Mouse (Mus musculus) macrophage (primary cell): ENCODE measurements around the gene Sh3d21. TPM values are rescaled to one million over a fixed set of nuclear protein-coding genes. Genes with fewer than 3 reads are reported as not detected.

Source experiments
- H3K27ac ChIP-seq: fragments of 350-480 bp; formaldehyde crosslinking; 2 replicates; pipeline ENCODE4 v1.9.0; 2021
- H3K36me3 ChIP-seq: fragments of 350-480 bp; formaldehyde crosslinking; 2 replicates; pipeline ENCODE4 v1.9.0; 2021; ENCODE audit errors: inconsistent target
- H3K4me3 ChIP-seq: fragments of 350-480 bp; formaldehyde crosslinking; 2 replicates; pipeline ENCODE4 v1.9.0; 2021; ENCODE audit errors: inconsistent target
- H3K79me2 ChIP-seq: fragments of 350-480 bp; formaldehyde crosslinking; 2 replicates; pipeline ENCODE4 v1.9.0; 2021; ENCODE audit errors: inconsistent target
- WGBS: methylation state at CpG from one replicate; pipeline ENCODE4 v1.1.7; 2026; ENCODE audit warnings: inconsistent platforms; ENCODE audit not compliant: missing documents; 5-methylcytosine and 5-hydroxymethylcytosine counted together
- polyA plus RNA-seq: library from polyadenylated mRNA; stranded (reverse); fragments of 250-400 nt; gene quantifications from 3 replicates; pipeline ENCODE4 v1.2.4, GENCODE M21; 2018; ENCODE audit warnings: inconsistent platforms
- total RNA-seq, 78 experiments: library from RNA; depleted of rRNA; stranded (reverse); fragments of 250-400 nt; gene quantifications; 1 replicate in 9 of 78; 2 replicates in 24 of 78; 3 replicates in 43 of 78; 4 replicates in 2 of 78; pipeline ENCODE4 v1.2.4; 2018; ENCODE audit warnings: inconsistent platforms in 56 of 78

Gene Sh3d21
- 10 to 100 TPM in 13 of 26 experiments, 1 to 10 TPM in 13; 1.8 to 56.2 (median 10.6) TPM for total RNA-seq (2018; cell fraction: chromatin; rRNA removed)
- total RNA-seq (2018; cell fraction: cytosol; rRNA removed) = 1 to 10 TPM in 19 of 26 experiments, under 1 TPM in 7; 0.39 to 5.8 (median 1.6) TPM
- total RNA-seq (2018; cell fraction: nucleus; rRNA removed) = 10 to 100 TPM in 7 of 26 experiments, 1 to 10 TPM in 16, under 1 TPM in 3; 0.49 to 20.7 (median 6.4) TPM
- polyA plus RNA-seq = 0.38 to 0.59 TPM (median 0.58 TPM) in 3 replicates

DNA sequence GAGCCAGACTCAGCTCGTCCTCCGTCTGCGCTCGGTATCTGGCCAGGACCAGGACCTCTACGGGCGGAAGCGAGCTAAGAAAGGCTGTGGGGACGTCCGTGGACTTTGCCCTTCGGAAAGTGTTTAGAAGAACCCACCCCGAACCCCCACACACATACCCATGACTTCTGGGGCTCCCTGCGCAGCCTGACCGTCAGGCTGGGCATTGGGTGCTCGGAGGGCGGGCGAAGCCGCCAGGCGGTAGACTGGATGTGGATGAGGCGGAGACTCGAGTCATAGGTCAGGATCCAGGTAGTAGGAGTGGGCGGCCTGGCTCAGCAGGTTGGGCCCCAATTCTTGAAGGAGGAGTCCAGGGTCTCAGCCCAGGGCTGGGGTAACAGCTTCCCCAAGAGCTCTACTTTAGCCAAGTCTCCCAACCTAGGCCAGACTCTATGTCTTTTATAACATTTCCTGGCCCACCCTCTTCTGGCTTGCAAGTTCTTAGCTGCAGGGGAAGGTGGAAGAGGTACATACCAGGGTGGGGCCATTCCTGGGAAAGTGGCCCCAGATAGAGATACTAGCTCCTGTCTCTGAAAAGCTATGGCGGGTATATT, at the start of gene Sh3d21:
Sh3d21 (minus strand) TSS at position 425 of the 593 bp plus-strand sequence.
- Histone ChIP-seq H3K27ac (no peak within 1 kb of the TSS), H3K36me3 (peaks cover 18% of the 10 kb centered on the region), H3K4me3 (no peak within 1 kb of the TSS), H3K79me2 (no peaks in the 10 kb centered on the region)
- 14% methylated on average over 21 of the region's 22 CpGs for WGBS

GRCm38 (mm10) chr4:126207081-126207480, 43.8 kb upstream of the Sh3d21 start:
- 92% methylated on average over 6 of the region's 6 CpGs for WGBS
- Histone ChIP-seq H3K27ac (no peak overlapping the region), H3K4me3 (no peak overlapping the region), H3K36me3 (no peaks in the 10 kb centered on the region), H3K79me2 (no peaks in the 10 kb centered on the region)

DNA sequence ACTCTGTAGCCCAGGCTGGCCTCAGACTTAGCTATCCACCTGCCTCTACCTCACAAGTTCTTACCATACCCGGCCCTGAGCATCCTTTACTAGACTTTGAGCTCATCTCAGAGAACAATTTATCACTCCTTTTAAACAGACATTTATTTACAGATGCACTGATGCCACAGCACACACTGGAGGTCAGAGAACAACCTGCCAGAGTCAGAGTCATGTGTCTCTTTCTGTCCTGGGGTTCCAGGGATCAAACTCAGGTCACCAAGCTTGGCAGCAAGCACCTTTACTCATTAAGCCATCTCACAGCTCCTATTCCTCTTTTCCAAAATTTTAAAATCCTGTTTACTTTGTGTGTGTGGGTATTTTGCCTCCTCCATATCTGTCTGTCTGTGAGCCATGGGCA, 42.1 kb upstream of the Sh3d21 start:
- no peaks in the 10 kb centered on the region for H3K36me3 ChIP-seq
- WGBS = 88% methylated on average over 1 of the region's 1 CpGs
- H3K27ac ChIP-seq = no peak overlapping the region
- H3K4me3 ChIP-seq = no peak overlapping the region
- peaks cover 13% of the 10 kb centered on the region for H3K79me2 ChIP-seq

DNA sequence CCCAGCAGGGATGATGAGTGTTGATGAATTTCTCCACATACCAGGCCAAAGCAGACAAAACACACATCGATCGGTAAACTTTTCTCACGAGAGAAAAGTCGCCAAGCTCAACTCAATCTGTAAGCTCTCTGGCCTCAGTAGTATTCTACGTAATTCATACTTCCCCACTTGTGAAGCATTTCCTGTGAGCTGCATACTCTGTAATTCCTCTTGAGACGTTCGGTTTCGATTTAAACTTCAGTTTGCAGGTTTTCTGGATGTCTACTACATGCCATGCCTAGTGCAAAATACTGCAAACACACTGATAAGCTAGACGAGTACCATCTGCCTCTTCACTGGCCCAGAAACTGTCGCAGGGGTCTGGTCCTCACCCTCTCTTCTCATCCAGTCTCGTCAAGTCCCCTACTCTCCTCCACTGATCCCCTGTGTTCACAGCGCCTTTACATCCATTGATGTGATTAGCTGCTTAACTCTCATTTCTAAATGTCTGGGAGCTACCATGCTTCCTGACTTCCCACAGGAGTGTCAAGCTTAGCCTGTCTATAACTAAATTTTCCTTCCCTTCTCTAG, 41.5 kb upstream of the Sh3d21 start:
- peaks cover 20% of the 10 kb centered on the region for H3K79me2 ChIP-seq
- WGBS = 23% methylated on average over 12 of the region's 12 CpGs
- no peaks in the 10 kb centered on the region for H3K36me3 ChIP-seq
- H3K27ac ChIP-seq = peak overlapping the region; percentile 88
- H3K4me3 ChIP-seq = no peak overlapping the region

GRCm38 (mm10) chr4:126204016-126204415, 40.7 kb upstream of the Sh3d21 start:
- peak overlapping the region; percentile 88 for H3K27ac ChIP-seq
- WGBS = 93% methylated on average over 8 of the region's 8 CpGs
- H3K36me3 ChIP-seq = no peaks in the 10 kb centered on the region
- H3K4me3 ChIP-seq = no peak overlapping the region
- H3K79me2 ChIP-seq = peaks cover 27% of the 10 kb centered on the region

GRCm38 (mm10) chr4:126203336-126203895, 40.1 kb upstream of the Sh3d21 start:
- WGBS = 88% methylated on average over 10 of the region's 10 CpGs
- H3K27ac ChIP-seq = peak overlapping the region; percentile 88
- peak overlapping the region; percentile 10; the same call in 1 of the 2 replicates for H3K4me3 ChIP-seq

DNA sequence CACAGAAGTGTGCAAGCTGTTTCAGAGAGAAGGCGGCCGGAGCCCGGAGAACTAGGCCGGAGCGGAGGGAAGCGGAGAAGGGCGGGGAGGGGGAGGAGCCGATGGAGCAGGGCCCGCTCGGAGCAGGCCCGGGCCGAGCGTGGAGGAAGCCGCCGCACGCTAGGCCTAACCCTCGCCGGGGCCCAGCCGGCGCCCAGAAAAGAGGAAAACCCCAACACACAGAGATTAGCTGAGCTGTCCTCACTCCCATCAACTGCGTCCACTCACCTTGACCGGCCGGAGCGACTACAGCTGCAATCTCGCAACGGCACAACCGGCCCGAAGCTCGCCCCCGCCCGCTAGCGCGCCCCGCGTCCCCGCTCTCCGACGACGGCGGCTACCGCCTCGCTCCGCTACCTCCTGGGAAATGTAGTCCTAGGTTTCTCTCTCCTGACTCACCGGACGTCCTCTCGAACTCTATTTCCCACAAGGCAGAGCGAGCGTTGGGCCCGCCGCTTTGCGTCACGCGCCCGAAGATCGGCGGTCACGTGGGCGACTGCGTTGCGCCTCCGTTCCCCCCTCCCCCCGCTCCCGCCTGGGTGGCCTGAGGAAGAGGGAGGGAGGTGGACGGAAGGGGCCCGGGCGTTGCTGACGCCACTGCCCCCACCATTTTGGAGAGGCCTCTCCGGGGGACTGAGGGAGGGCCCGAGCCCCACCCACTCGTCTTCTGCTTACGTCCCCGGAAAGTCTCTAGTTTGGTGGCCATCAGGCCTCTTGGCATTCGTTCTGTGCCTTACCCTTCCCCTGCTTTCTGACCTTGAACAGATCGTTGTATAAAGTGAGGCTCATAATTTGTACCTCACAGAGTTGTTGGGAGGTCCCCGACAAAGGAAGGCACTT, 39.3 kb upstream of the Sh3d21 start, which contains the start of gene Thrap3:
Thrap3 (minus strand) TSS at position 458 of the 879 bp plus-strand sequence.
- WGBS = under 1% methylated on average over 66 of the region's 75 CpGs
- Histone ChIP-seq H3K4me3 (peak within 1 kb of the TSS; percentile 64), H3K79me2 (peaks cover 42% of the 10 kb centered on the region)

More at GRCm38 (mm10) chr4:126203336-126203895, 40.1 kb upstream of the Sh3d21 start:
- H3K79me2 ChIP-seq = peaks cover 33% of the 10 kb centered on the region
- no peaks in the 10 kb centered on the region for H3K36me3 ChIP-seq

GRCm38 (mm10) chr4:126201514-126202302, 38.4 kb upstream of the Sh3d21 start:
- Histone ChIP-seq H3K36me3 (no peaks in the 10 kb centered on the region), H3K79me2 (peaks cover 50% of the 10 kb centered on the region), H3K27ac (peak overlapping the region; percentile 81), H3K4me3 (peak overlapping the region; percentile 64)
- whole genome bisulfite sequencing = under 1% methylated on average over 28 of the region's 28 CpGs

More for the DNA sequence above, 39.3 kb upstream of the Sh3d21 start, which contains the start of gene Thrap3:
- Histone ChIP-seq H3K27ac (peak within 1 kb of the TSS; percentile 88), H3K36me3 (no peaks in the 10 kb centered on the region)

- peak overlapping the region; percentile 64 for H3K4me3 ChIP-seq
- WGBS = 39% methylated on average over 2 of the region's 2 CpGs
- H3K27ac ChIP-seq = peak overlapping the region; percentile 81
- no peaks in the 10 kb centered on the region for H3K36me3 ChIP-seq
- H3K79me2 ChIP-seq = peaks cover 61% of the 10 kb centered on the region
Observed at GRCm38 (mm10) chr4:126200656-126201055, 37.4 kb upstream of the Sh3d21 start.

- Histone ChIP-seq H3K79me2 (peaks cover 67% of the 10 kb centered on the region), H3K4me3 (peak overlapping the region; percentile 64), H3K36me3 (no peaks in the 10 kb centered on the region), H3K27ac (peak overlapping the region; percentile 81; the same call in 1 of the 2 replicates)
- 25% methylated on average over 1 of the region's 1 CpGs for WGBS
Observed at GRCm38 (mm10) chr4:126200036-126200435, 36.7 kb upstream of the Sh3d21 start.

GRCm38 (mm10) chr4:126199556-126199955, 36.3 kb upstream of the Sh3d21 start:
- Histone ChIP-seq H3K4me3 (peak overlapping the region; percentile 64; the same call in 1 of the 2 replicates), H3K36me3 (no peaks in the 10 kb centered on the region), H3K27ac (no peak overlapping the region), H3K79me2 (peaks cover 72% of the 10 kb centered on the region)
- 35% methylated on average over 6 of the region's 6 CpGs for WGBS

- 43% methylated on average over 3 of the region's 3 CpGs for WGBS
- H3K4me3 ChIP-seq = no peak overlapping the region
- H3K36me3 ChIP-seq = peaks cover 12% of the 10 kb centered on the region; the same call in 1 of the 2 replicates
Observed at GRCm38 (mm10) chr4:126197485-126197884, 34.2 kb upstream of the Sh3d21 start.

GRCm38 (mm10) chr4:126194916-126195315, 31.6 kb upstream of the Sh3d21 start:
- Histone ChIP-seq H3K27ac (no peak overlapping the region), H3K36me3 (peaks cover 17% of the 10 kb centered on the region; the same call in 1 of the 2 replicates), H3K4me3 (no peak overlapping the region), H3K79me2 (peaks cover 100% of the 10 kb centered on the region)
- WGBS = 75% methylated on average over 4 of the region's 4 CpGs

More at GRCm38 (mm10) chr4:126197485-126197884, 34.2 kb upstream of the Sh3d21 start:
- Histone ChIP-seq H3K79me2 (peaks cover 92% of the 10 kb centered on the region), H3K27ac (no peak overlapping the region)
